Mouse (Mus musculus) heart, adult 2 months (tissue): ENCODE measurements at regions not wholly inside any gene's neighbourhood (a gene's known extent, or its start where the extent isn't known, plus 50 kb on each side); places are given as distances from the start of the nearest gene placed in this dataset.

Experiments
- DNase-seq, 2 experiments: peaks; one replicate each; pipeline ENCODE4 v3.0.0; 2021
- H3K27ac ChIP-seq: fragments of 200-600 bp; 2 replicates; pipeline ENCODE4 v1.8.1; 2022
- H3K27me3 ChIP-seq: fragments of 200-500 bp; 2 replicates; pipeline ENCODE4 v1.6.1; 2012; ENCODE audit warnings: mild to moderate bottlenecking, low read length, inconsistent platforms, mixed read lengths; ENCODE audit not compliant: control insufficient read depth, insufficient read depth
- H3K36me3 ChIP-seq: fragments of 200-500 bp; 2 replicates; pipeline ENCODE4 v1.6.1; 2012; ENCODE audit warnings: low read length, inconsistent platforms; ENCODE audit not compliant: control insufficient read depth, insufficient read depth
- H3K4me1 ChIP-seq: fragments of 200-500 bp; 2 replicates; pipeline ENCODE4 v1.6.1; 2011; ENCODE audit warnings: low read length; ENCODE audit not compliant: control insufficient read depth, insufficient read depth
- H3K4me3 ChIP-seq: fragments of 200-600 bp; 2 replicates; pipeline ENCODE4 v1.8.1; 2022
- H3K79me2 ChIP-seq: fragments of 200-500 bp; replicated peaks from 2 replicates; pipeline ENCODE4 v1.6.1; 2012; ENCODE audit warnings: mild to moderate bottlenecking, inconsistent platforms, low read length, moderate library complexity, mixed read lengths; ENCODE audit not compliant: control insufficient read depth, insufficient read depth
- H3K9ac ChIP-seq: fragments of 200-500 bp; 2 replicates; pipeline ENCODE4 v1.6.1; 2012; ENCODE audit warnings: low read depth, mild to moderate bottlenecking, control low read depth, inconsistent platforms, low read length, mixed read lengths
- CTCF ChIP-seq: fragments of 200-600 bp; IDR thresholded peaks from 2 replicates; pipeline ENCODE4 v1.8.1; 2022; ENCODE audit warnings: antibody characterized with exemption, mild to moderate bottlenecking, moderate library complexity
- EP300 ChIP-seq: fragments of 200-500 bp; IDR thresholded peaks from 2 replicates; pipeline ENCODE4 v1.6.1; 2011; ENCODE audit warnings: low read depth, low read length, control low read depth; ENCODE audit not compliant: insufficient read depth
- POLR2A ChIP-seq: fragments of 200-500 bp; IDR thresholded peaks from 2 replicates; pipeline ENCODE4 v1.6.1; 2011; ENCODE audit warnings: mild to moderate bottlenecking, low read depth, low read length, control low read depth; ENCODE audit not compliant: insufficient read depth
- WGBS: fragments of 180-500 bp; shearing (Covaris S2); methylation state at CpG from one replicate; pipeline ENCODE4 v1.1.7; 2018; 5-methylcytosine and 5-hydroxymethylcytosine counted together
- intact Hi-C: fragments of 180-260 bp; cut with DNase I; formaldehyde crosslinking; loops from one replicate; pipeline ENCODE4 v1.15.1; 2025

DNA sequence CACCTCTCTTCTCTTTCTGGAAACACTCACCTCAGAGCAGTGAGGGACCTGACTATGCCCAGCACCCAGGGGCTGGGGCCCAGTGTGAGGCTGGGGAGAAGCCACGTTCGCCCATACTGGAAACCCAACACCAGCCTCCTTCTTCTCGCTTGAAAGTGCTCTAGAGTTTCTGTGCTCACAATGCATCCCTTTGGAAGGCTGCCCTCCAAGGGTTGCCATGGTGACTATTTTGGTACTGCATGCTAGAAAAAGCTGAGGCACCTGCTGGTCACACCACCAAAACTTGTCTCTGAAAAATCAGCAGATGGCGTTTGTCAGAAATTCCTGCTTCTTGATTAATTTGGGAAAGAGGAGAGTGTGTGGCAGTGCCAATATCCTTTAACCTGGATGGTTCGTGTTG lies 134.2 kb downstream of the Sec61b start:
- no peak for TF ChIP-seq CTCF
- TF ChIP-seq POLR2A: no peak
- no peak for TF ChIP-seq EP300
- 81% methylated on average over 5 of the region's 5 CpGs for WGBS
- no peak for DNase-seq
- Histone ChIP-seq H3K79me2 (no peaks in the 10 kb centered on the region), H3K27ac (no peak overlapping the region), H3K36me3 (no peaks in the 10 kb centered on the region), H3K27me3 (no peaks in the 10 kb centered on the region), H3K4me3 (no peak overlapping the region), H3K9ac (no peak overlapping the region), H3K4me1 (peaks cover 3% of the 10 kb centered on the region)
- intact Hi-C loops: no loop called here

DNA sequence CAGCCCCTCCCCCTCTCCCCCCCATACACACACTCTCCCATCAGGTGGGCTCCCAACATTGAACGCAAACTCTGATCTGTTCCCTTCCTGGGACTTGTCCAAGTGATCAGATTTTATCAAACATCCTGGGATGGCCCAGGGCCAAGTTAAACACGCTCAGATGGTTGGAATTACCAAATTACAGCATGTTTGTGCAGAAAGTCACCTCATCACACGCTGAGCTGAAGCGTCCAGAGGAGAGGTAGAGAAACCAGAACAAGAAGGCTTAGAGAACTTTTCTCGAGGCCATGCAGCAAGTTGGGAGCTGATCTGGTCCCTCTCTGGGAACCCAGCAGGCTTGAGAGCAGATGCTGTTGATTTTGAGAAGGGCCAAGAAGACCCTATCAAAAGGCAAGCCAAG lies 136.5 kb downstream of the Sec61b start:
- H3K36me3 ChIP-seq: no peaks in the 10 kb centered on the region
- H3K27me3 ChIP-seq: no peaks in the 10 kb centered on the region
- no peaks in the 10 kb centered on the region for H3K79me2 ChIP-seq
- no peak overlapping the region for H3K9ac ChIP-seq
- H3K4me3 ChIP-seq: no peak overlapping the region
- TF ChIP-seq EP300 (no peak), CTCF (no peak), POLR2A (no peak)
- 49% methylated on average over 5 of the region's 5 CpGs for WGBS
- H3K4me1 ChIP-seq: no peaks in the 10 kb centered on the region
- no peak overlapping the region for H3K27ac ChIP-seq
- intact Hi-C loops: no loop called here
- DNase-seq: no peak

DNA sequence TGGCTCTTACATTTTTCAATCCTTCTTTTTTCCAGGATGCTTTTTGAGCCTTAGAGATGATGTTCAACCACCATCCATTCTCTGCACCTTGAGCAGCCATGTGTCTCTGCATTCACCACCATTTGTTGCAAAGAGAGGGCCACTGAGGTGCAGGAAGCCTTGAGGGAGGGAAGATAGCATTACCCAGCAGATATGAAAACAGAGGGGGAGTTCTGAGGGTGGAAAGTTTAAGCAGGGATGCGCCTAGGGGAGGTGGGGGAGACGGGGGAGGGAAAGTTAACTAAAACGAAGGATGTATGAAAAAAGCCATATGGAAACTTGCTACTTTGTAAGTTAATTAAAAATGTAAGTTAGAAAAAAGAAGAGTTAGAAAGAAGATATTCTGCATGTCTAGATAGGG lies 142.1 kb downstream of the Sec61b start:
- WGBS: 77% methylated on average over 3 of the region's 3 CpGs

DNA sequence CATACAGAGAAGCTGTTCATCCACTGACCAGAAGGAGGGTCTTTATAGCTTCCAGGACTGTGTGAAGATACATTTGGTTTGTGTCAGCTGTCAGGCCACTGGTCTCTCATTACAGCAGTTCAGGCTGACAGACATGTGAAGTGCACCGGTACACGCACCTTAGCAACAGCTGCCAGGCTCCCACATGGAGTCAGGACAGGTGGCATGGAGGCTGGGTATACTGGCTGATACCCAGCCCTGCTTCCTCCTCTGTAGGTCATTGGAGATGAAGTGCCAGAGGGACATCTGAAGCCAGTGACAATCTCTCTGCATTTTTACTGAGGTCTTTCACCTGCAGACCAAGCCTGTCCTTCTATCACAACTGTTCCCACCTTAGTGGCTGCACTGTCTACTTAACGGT lies 146.2 kb downstream of the Sec61b start:
- H3K27me3 ChIP-seq: no peaks in the 10 kb centered on the region
- H3K9ac ChIP-seq: no peak overlapping the region
- WGBS: 80% methylated on average over 3 of the region's 3 CpGs
- TF ChIP-seq EP300: no peak
- TF ChIP-seq CTCF: no peak
- no peak for TF ChIP-seq POLR2A
- no peak overlapping the region for H3K27ac ChIP-seq
- H3K36me3 ChIP-seq: no peaks in the 10 kb centered on the region
- DNase-seq: no peak
- no peaks in the 10 kb centered on the region for H3K4me1 ChIP-seq
- intact Hi-C loops: no loop called here
- no peaks in the 10 kb centered on the region for H3K79me2 ChIP-seq
- H3K4me3 ChIP-seq: no peak overlapping the region

More for the DNA sequence above, 142.1 kb downstream of the Sec61b start:
- Histone ChIP-seq H3K9ac (no peak overlapping the region), H3K27me3 (no peaks in the 10 kb centered on the region), H3K4me3 (no peak overlapping the region), H3K4me1 (no peaks in the 10 kb centered on the region), H3K36me3 (no peaks in the 10 kb centered on the region), H3K27ac (no peak overlapping the region), H3K79me2 (no peaks in the 10 kb centered on the region)
- no peak for TF ChIP-seq EP300
- intact Hi-C loops: no loop called here
- no peak for DNase-seq

DNA sequence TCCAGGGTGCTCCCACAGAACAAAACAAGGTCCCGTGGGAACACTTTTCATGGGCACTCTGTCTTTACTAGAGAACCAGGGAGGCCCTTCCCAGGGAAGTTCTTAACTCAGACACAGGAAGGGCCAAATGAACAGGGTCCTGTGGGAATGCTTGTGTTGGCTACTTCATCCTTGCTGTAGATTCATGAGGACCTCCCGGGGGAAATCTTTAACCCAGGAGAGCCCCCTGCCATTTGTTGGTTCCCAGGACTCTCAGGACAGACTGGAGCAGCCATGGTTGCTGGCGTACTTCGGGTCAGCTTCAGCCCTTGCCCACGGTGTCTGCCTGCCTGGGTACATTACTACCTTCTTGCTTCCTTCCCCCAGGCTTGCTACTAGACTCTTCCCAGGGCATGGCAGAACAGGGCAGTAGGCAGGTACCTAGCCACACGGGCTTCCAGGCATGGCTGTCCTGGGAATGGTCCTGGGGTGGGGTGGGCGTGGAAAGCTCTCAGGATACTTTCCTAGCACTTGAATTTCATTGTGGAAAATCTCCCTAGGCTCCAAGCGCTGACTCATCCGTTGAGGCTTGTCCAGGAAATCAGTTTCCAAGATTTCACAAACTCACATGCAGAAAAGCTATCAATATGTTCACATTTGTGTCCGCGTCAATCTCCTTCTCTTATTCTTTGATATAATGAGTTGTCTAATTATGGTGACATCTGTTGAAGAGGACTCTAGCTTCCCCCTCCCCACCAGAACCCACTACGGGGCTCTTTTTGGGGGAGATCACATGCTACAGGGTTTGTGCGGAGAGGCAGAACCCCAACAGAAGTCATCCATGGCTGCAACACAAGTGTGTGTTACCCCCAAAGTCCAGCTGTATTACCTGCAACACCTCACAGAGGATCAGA lies 148.6 kb downstream of the Sec61b start:
- intact Hi-C loops: no loop called here
- 72% methylated on average over 13 of the region's 13 CpGs for WGBS
- Histone ChIP-seq H3K27ac (no peak overlapping the region), H3K36me3 (no peaks in the 10 kb centered on the region), H3K4me3 (no peak overlapping the region), H3K9ac (no peak overlapping the region), H3K4me1 (no peaks in the 10 kb centered on the region), H3K27me3 (no peaks in the 10 kb centered on the region), H3K79me2 (no peaks in the 10 kb centered on the region)
- DNase-seq: peak; percentile 36 to 44
- TF ChIP-seq CTCF: no peak
- no peak for TF ChIP-seq POLR2A
- no peak for TF ChIP-seq EP300

DNA sequence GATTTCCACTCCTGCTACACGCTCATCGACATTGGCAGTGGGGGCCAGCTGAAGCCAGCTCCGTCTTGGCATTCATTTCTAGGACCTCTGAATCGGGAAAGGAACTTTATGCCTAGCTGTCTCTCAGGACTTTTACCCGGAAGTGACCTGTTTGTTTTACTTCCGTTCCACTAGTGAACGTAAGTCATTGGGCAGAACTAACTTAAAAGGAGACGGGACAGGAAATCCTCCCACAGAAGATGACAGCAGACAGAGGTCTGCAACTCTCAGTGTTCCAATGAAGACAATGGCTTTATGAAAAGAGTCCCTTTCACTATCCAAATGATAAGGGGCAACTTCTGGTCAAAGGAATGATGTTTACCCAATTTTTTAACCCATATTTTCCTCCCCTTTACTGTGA lies 155.5 kb downstream of the Sec61b start:
- Histone ChIP-seq H3K27me3 (no peaks in the 10 kb centered on the region), H3K27ac (no peak overlapping the region), H3K4me3 (no peak overlapping the region), H3K4me1 (no peaks in the 10 kb centered on the region; the same call in 1 of the 2 replicates), H3K36me3 (no peaks in the 10 kb centered on the region), H3K9ac (no peak overlapping the region), H3K79me2 (no peaks in the 10 kb centered on the region)
- intact Hi-C loops: no loop called here
- 38% methylated on average over 8 of the region's 8 CpGs for WGBS
- no peak for TF ChIP-seq EP300
- DNase-seq: no peak
